Mouse (Mus musculus) thymus, adult 2 months (tissue): ENCODE measurements around the gene Mcee.

Experiments
- CTCF ChIP-seq: fragments of 200-500 bp; IDR thresholded peaks from 2 replicates; pipeline ENCODE4 v1.5.1; 2012; ENCODE audit warnings: mild to moderate bottlenecking, control low read depth, low read length, moderate library complexity, borderline replicate concordance; ENCODE audit not compliant: control insufficient read depth, poor library complexity, insufficient read depth; ENCODE audit errors: extremely low read depth
- POLR2A ChIP-seq: fragments of 200-500 bp; IDR thresholded peaks from 2 replicates; pipeline ENCODE4 v1.6.1; 2012; ENCODE audit warnings: mild to moderate bottlenecking, low read length, control low read depth, moderate library complexity; ENCODE audit not compliant: control insufficient read depth, poor library complexity, insufficient read depth; ENCODE audit errors: extremely low read depth

DNA sequence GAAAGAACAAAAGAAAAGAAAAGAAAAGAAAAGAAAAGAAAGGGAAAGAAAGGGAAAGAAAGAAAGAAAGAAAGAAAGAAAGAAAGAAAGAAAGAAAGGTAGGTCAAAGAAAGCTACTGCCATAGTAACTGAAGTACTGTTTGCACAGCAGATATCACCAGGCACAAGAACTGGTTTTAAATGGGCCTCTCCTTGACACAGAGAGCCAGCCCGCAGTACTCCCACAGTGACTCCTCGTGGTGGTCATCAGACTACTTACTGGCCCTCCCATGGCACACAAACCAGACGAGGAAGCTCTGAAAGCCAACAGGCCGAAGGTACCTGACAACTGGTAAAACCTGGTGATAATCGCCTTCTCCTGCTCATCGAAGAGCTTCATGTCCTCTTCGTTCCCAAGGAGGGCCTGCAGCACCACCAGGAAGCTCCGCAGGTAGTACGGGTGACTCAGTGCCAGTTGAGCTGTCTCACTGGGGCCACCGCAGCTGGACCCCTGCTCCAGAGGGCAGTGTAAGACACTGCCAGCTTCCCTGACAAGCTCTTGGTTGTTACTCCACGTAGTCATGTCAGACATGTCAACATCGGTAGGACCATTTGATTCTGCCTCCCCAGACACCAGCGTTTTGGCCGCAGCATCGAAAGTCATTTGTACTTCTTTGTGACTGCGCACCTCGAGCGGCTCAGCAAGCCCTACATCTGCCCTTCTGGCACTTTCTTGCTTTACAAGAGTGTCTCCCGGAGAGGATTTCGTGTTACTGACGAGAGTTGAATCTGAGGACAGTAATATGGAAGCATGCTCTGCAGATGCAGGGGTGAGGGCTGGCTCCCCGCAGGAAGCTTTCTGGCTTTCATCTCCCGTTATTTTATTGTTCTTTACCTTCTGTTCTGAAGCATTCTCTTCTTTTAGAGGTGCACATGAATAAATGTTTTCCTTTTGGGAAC, 20.2 kb upstream of the Mcee start:
- TF ChIP-seq POLR2A, result no peak
- no peak for TF ChIP-seq CTCF
